Mouse (Mus musculus) heart, postnatal 0 days (tissue): ENCODE results near the gene Gab1. TPM values are rescaled to one million over a fixed set of nuclear protein-coding genes. Genes with fewer than 3 reads are reported as not detected.

Experiments
- ATAC-seq: fragments of 200-750 bp; cut with Nextera tagmentation; 2 replicates; pipeline ENCODE4 v1.8.0; 2017; ENCODE audit warnings: low read depth, moderate number of reproducible peaks, moderate library complexity; ENCODE audit not compliant: insufficient read depth
- DNase-seq: peaks from one replicate; pipeline ENCODE4 v3.0.0-alpha.2; 2016; ENCODE audit warnings: low spot score
- H3K27ac ChIP-seq: fragments of 300-500 bp; sonication (generic); 2 replicates; pipeline ENCODE4 v1.5.1; 2014; ENCODE audit warnings: low read depth, mild to moderate bottlenecking
- H3K27me3 ChIP-seq: fragments of 300-500 bp; sonication (generic); 2 replicates; pipeline ENCODE4 v1.6.1; 2014; ENCODE audit warnings: low read length, mixed read lengths; ENCODE audit not compliant: control insufficient read depth, insufficient read depth
- H3K36me3 ChIP-seq: fragments of 300-500 bp; sonication (generic); replicated peaks from 2 replicates; pipeline ENCODE4 v1.6.1; 2014; ENCODE audit warnings: low read length, mixed read lengths; ENCODE audit not compliant: control insufficient read depth, insufficient read depth
- H3K4me1 ChIP-seq: fragments of 300-500 bp; sonication (generic); 2 replicates; pipeline ENCODE4 v1.6.1; 2014; ENCODE audit warnings: antibody characterized with exemption; ENCODE audit not compliant: control insufficient read depth, insufficient read depth
- H3K4me2 ChIP-seq: fragments of 300-500 bp; sonication (generic); 2 replicates; pipeline ENCODE4 v1.6.1; 2014; ENCODE audit warnings: low read depth, mild to moderate bottlenecking, low read length, moderate library complexity
- H3K4me3 ChIP-seq: fragments of 300-500 bp; sonication (generic); 2 replicates; pipeline ENCODE4 v1.5.1; 2014; ENCODE audit warnings: low read depth, low read length
- H3K9ac ChIP-seq: fragments of 300-500 bp; sonication (generic); replicated peaks from 2 replicates; pipeline ENCODE4 v1.6.1; 2014; ENCODE audit warnings: low read depth, low read length, mixed read lengths
- H3K9me3 ChIP-seq: fragments of 300-500 bp; sonication (generic); replicated peaks from 2 replicates; pipeline ENCODE4 v1.6.1; 2016; ENCODE audit warnings: low read length; ENCODE audit not compliant: control insufficient read depth
- CTCF ChIP-seq: IDR thresholded peaks from 2 replicates; pipeline ENCODE4 v1.5.1; 2016; ENCODE audit warnings: antibody characterized with exemption, control low read depth, low read depth
- EP300 ChIP-seq: IDR thresholded peaks from 2 replicates; pipeline ENCODE4 v1.6.1; 2016; ENCODE audit warnings: antibody characterized with exemption, low read depth
- WGBS: fragments of 180-500 bp; shearing (Covaris S2); extraction: QIAGEN DNeasy Blood & Tissue Kit; methylation state at CpG from one replicate; pipeline ENCODE4 v1.1.7; 2014; 5-methylcytosine and 5-hydroxymethylcytosine counted together
- polyA plus RNA-seq: library from polyadenylated mRNA; unstranded; fragments of >200 nt; fragmentation: Nextera tagmentation; extraction: Ambion mirVana; gene quantifications from 2 replicates; pipeline ENCODE4 v1.2.1, GENCODE M21; 2015
- total RNA-seq: library from RNA; depleted of rRNA; stranded (reverse); fragments of >200 nt; gene quantifications from 2 replicates; pipeline ENCODE4 v1.2.3, GENCODE M21; 2014; ENCODE audit warnings: low replicate concordance; rRNA removed

Gene Gab1
- total and polyA plus RNA-seq, 2 experiments from 2014 or later, result 18.8 to 54.0 TPM

DNA sequence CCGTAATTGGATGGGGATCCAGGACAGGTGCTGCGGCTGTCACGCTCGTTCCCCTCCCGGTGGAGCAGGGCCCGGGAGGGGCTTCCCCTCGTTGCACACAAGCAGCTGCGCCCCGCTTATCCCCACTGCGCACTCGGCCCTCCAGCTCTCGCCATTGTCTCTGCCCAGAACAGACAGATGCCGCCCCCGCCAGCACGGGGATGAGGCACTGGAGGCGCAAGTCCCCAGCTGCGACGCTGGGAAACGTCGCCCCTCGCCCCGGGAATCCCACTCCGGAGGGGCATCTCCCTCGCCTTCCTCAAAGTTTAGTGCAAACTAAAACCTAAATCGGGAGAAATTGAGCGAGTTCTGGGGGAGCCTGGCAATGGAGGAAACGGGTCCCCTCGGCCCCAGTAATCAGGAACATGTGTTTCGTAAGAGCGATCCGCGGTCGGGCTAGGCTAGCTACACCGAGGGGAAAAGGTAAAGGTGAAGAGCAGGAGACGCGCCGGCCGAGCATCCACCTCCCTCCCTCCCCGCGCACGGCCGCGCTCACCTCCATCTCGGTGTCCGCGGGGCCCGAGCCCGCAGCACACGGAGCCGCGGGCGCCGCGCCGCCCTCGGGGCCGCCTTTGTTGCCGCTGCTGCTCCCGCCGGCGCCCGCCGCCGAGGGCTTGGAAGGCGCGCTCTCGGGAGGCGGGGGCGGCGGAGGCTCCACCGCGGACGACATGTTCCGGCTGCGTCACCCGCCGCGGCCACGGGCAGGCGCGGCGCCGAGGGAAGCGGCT is 141.7 kb downstream of the Gab1 start:
- peak overlapping the region; percentile 97 for H3K4me3 ChIP-seq
- H3K27ac ChIP-seq, result peak overlapping the region; percentile 99
- peak; percentile 25 for DNase-seq
- WGBS, result under 1% methylated on average over 44 of the region's 84 CpGs
- no peaks in the 10 kb centered on the region for H3K27me3 ChIP-seq
- H3K36me3 ChIP-seq, result peaks cover 18% of the 10 kb centered on the region
- peak overlapping the region; percentile 92 for H3K9ac ChIP-seq
- H3K9me3 ChIP-seq, result no peaks in the 10 kb centered on the region
- ATAC-seq, result peak; percentile 54
- H3K4me1 ChIP-seq, result peaks cover 10% of the 10 kb centered on the region
- TF ChIP-seq CTCF (no peak), EP300 (no peak)
- peak overlapping the region; percentile 98 for H3K4me2 ChIP-seq

DNA sequence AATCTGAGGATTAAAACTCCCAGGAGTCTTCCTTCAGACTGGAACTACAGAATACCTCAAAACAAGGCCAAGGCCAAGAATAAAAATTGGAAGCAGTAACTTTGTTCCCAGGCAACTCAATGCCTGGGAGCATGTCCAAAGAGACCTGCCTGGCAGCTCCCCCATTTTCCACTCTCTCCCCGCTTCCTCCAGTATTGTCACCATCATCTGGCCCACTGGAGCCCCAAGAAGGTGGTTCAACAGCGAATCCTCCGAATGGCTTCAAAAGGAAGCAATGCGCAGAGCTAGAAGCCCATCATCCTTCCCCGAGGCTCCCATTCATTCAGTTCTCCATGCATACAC is 142.3 kb downstream of the Gab1 start:
- ATAC-seq (no peak), DNase-seq (no peak)
- Histone ChIP-seq H3K4me3 (peak overlapping the region; percentile 97), H3K9ac (peak overlapping the region; percentile 92), H3K9me3 (no peaks in the 10 kb centered on the region), H3K27me3 (no peaks in the 10 kb centered on the region), H3K4me1 (peaks cover 10% of the 10 kb centered on the region), H3K36me3 (peaks cover 21% of the 10 kb centered on the region), H3K27ac (peak overlapping the region; percentile 99), H3K4me2 (peak overlapping the region; percentile 98)
- 0% methylated on average over 5 of the region's 5 CpGs for WGBS
- TF ChIP-seq CTCF, result no peak
- no peak for TF ChIP-seq EP300

DNA sequence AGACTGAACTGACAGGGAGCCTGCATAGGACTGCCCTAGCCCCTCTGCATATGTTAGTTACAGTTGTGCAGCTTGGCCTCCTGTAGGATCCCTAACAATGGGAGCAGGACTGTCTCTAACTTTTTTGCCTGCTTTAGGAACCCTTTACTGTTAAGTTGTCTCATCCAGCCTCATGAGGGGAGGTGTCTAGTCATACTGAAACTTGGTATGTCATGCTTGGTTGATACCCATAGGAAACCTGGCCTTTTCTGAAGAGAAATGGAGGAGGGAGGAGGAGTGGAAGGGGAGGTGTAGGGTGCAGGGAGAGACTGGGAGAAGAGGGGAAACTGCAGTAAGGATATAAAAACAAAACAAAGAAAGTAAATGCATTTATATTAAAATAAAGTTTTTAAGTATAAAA is 148.0 kb downstream of the Gab1 start:
- DNase-seq, result no peak
- H3K27me3 ChIP-seq, result no peaks in the 10 kb centered on the region
- ATAC-seq, result no peak
- H3K27ac ChIP-seq, result no peak overlapping the region
- no peak for TF ChIP-seq EP300
- no peak for TF ChIP-seq CTCF
- H3K36me3 ChIP-seq, result peaks cover 57% of the 10 kb centered on the region
- peaks cover under 1% of the 10 kb centered on the region; the same call in 1 of the 2 replicates for H3K4me1 ChIP-seq
- H3K9me3 ChIP-seq, result no peaks in the 10 kb centered on the region
- no peak overlapping the region for H3K9ac ChIP-seq
- H3K4me2 ChIP-seq, result no peak overlapping the region
- H3K4me3 ChIP-seq, result no peak overlapping the region

DNA sequence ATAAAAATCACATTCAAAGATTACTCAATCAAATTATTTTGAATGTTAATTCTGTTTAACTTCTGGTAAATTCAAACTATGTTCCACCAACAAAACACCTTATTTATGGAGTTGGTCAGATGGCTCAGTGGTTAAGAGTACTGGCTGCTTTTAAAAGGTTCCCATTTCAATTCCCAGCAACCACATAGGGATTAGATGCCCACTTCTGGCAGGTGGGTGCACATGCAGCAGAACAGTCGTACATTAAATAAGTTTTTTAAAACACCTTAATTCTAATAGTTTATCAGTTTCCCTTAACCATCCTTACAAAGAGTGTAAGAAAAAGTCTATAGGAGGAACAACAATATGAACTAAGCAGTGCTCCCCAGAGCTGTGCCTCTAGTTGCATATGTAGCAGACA is 165.9 kb downstream of the Gab1 start:
- Histone ChIP-seq H3K27ac (no peak overlapping the region), H3K9ac (no peak overlapping the region), H3K27me3 (no peaks in the 10 kb centered on the region), H3K4me2 (no peak overlapping the region), H3K36me3 (peaks cover 64% of the 10 kb centered on the region), H3K4me1 (no peaks in the 10 kb centered on the region), H3K4me3 (no peak overlapping the region), H3K9me3 (no peaks in the 10 kb centered on the region)
- TF ChIP-seq CTCF, result no peak
- TF ChIP-seq EP300, result no peak
- DNase-seq, result no peak
- WGBS, result 87% methylated on average over 1 of the region's 1 CpGs
- no peak for ATAC-seq

Other genes starting within 250 kb of the Gab1 start
- 10.5 and 17.0 TPM in 2 replicates for gene Smarca5, start 141.0 kb downstream of the Gab1 start, total RNA-seq
- 19.0 TPM in 2 replicates for gene Smarca5, start 141.0 kb downstream of the Gab1 start, polyA plus RNA-seq
- gene Usp38, start 134.4 kb upstream of the Gab1 start, total RNA-seq, result 32.0 and 33.5 TPM in 2 replicates
- gene Usp38, start 134.4 kb upstream of the Gab1 start, polyA plus RNA-seq, result 9.2 and 11.1 TPM in 2 replicates